Mouse (Mus musculus) kidney, adult 2 months (tissue): ENCODE results near the gene Angpt4. TPM values are rescaled to one million over a fixed set of nuclear protein-coding genes. Genes with fewer than 3 reads are reported as not detected.

ENCODE experiments used
- DNase-seq: peaks from one replicate; pipeline ENCODE4 v3.0.0; 2021
- H3K27ac ChIP-seq: fragments of 200-500 bp; 2 replicates; pipeline ENCODE4 v1.5.1; 2012; ENCODE audit warnings: low read depth, low read length, control low read depth, inconsistent platforms; ENCODE audit not compliant: insufficient read depth
- H3K27me3 ChIP-seq: fragments of 200-500 bp; replicated peaks from 2 replicates; pipeline ENCODE4 v1.6.1; 2012; ENCODE audit warnings: mild to moderate bottlenecking, moderate library complexity, low read length, inconsistent platforms; ENCODE audit not compliant: control insufficient read depth, insufficient read depth
- H3K36me3 ChIP-seq: fragments of 200-500 bp; 2 replicates; pipeline ENCODE4 v1.6.1; 2012; ENCODE audit warnings: mild to moderate bottlenecking, moderate library complexity, low read length, inconsistent platforms; ENCODE audit not compliant: control insufficient read depth, insufficient read depth
- H3K4me1 ChIP-seq: fragments of 200-500 bp; 2 replicates; pipeline ENCODE4 v1.6.1; 2011; ENCODE audit warnings: low read length; ENCODE audit not compliant: control insufficient read depth, insufficient read depth
- H3K4me3 ChIP-seq: fragments of 200-500 bp; 2 replicates; pipeline ENCODE4 v1.5.1; 2011; ENCODE audit warnings: mild to moderate bottlenecking, low read depth, low read length, control low read depth; ENCODE audit not compliant: insufficient read depth
- CTCF ChIP-seq: fragments of 200-500 bp; conservative IDR thresholded peaks from 2 replicates; pipeline ENCODE4 v1.5.1; 2011; ENCODE audit warnings: low read depth, mild to moderate bottlenecking, control low read depth, low read length, moderate library complexity, mixed read lengths; ENCODE audit not compliant: insufficient read depth, insufficient read length
- POLR2A ChIP-seq: fragments of 200-500 bp; IDR thresholded peaks from one replicate; pipeline ENCODE4 v1.6.1; 2011; ENCODE audit warnings: low read depth, low read length, control low read depth
- WGBS: fragments of 180-500 bp; shearing (Covaris S2); methylation state at CpG from one replicate; pipeline ENCODE4 v1.1.7; 2018; 5-methylcytosine and 5-hydroxymethylcytosine counted together
- polyA plus RNA-seq: library from polyadenylated mRNA; depleted of rRNA; stranded (reverse); fragments of >200 nt; gene quantifications from 2 replicates; pipeline ENCODE4 v1.2.3, GENCODE M21; 2012

Angpt4 gene
- polyA plus RNA-seq, 1 experiment: 0.81 TPM

DNA sequence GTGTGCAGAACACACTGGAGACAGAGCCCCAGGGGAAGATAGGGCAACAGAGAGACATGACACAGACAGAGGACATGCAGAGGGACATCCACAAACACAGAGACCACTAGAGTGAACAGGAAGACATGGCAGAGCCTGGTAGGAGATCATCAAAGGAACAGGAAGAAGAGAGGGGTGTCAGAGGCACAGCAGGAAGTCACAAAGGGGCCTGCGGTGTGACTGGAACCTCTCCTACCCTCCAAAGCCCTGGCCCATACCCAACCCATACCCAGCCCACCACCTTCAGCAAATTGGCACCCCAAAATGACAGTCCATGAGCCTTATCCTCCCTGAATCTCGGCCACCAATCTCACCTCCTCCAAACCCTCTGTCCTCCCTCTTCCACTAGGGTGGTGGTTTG, 33.1 kb downstream of the Angpt4 start:
- no peaks in the 10 kb centered on the region for H3K27me3 ChIP-seq
- TF ChIP-seq CTCF (no peak), POLR2A (no peak)
- H3K4me1 ChIP-seq: no peaks in the 10 kb centered on the region
- DNase-seq: no peak
- H3K4me3 ChIP-seq: no peak overlapping the region
- no peak overlapping the region for H3K27ac ChIP-seq
- whole genome bisulfite sequencing: 57% methylated on average over 2 of the region's 2 CpGs
- no peaks in the 10 kb centered on the region for H3K36me3 ChIP-seq

- no peak overlapping the region for H3K4me3 ChIP-seq
- H3K4me1 ChIP-seq: no peaks in the 10 kb centered on the region
- DNase-seq: no peak
- no peaks in the 10 kb centered on the region for H3K27me3 ChIP-seq
- no peaks in the 10 kb centered on the region for H3K36me3 ChIP-seq
- TF ChIP-seq POLR2A: no peak
- no peak for TF ChIP-seq CTCF
- no peak overlapping the region for H3K27ac ChIP-seq
- 97% methylated on average over 2 of the region's 2 CpGs for WGBS
Observed at GRCm38 (mm10) chr2:151947617-151948016, 36.6 kb downstream of the Angpt4 start.

DNA sequence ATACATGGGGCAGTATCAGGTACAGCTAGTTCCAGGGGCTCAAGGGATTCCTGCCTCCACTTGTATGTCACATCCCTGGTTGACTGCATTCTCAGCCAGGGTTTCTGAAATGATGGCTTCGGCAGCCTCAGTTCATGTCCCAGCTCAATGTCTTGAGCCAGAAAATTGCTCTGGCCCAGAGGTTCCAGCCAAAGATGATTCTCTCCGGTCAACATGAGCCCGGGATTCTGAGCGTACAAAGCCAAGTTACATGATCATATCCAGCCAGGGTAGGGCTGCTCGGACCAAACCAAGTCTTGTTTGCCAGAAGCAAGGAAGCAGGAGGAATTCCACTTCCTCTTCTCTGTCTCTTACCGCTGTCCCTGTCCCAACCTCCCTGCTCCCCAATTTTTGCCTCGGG, 37.3 kb downstream of the Angpt4 start:
- Histone ChIP-seq H3K36me3 (no peaks in the 10 kb centered on the region), H3K27me3 (no peaks in the 10 kb centered on the region), H3K4me3 (no peak overlapping the region), H3K4me1 (no peaks in the 10 kb centered on the region), H3K27ac (no peak overlapping the region)
- TF ChIP-seq CTCF (no peak), POLR2A (no peak)
- DNase-seq: no peak
- 79% methylated on average over 7 of the region's 7 CpGs for WGBS

DNA sequence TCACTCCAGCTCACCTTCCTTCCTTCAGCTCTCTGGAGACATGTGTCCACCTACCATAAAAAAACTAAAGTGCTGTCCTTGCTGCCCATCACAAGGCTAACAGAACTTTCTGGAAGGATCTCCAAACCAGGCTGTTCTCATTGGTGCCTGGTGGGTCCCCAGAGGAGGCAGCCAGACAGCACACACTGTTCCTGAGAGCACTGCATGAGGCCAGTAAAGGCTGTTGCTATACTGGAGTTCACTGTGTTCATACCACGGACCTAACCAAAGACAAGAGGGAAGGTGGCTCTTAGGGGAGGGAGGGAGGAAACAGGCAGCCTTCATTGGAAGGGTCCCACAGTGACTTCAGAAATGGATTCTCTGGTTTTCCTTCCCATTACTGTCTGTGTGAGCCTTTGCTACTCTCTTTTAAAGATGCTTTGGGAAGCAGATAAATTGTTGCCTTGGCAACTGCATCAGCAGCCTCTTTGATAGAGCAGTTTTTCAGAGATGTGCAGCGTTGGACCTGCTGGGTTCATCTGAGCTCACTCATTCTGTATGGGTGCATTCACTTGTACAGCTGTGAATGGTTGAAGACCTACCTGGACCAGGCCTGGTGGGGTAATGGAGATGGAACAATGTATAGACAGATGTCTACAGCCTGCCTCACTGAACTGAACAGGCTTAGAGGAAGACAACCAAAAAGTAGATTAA, 38.2 kb downstream of the Angpt4 start:
- Histone ChIP-seq H3K27ac (no peak overlapping the region), H3K4me3 (no peak overlapping the region), H3K36me3 (no peaks in the 10 kb centered on the region), H3K27me3 (no peaks in the 10 kb centered on the region), H3K4me1 (no peaks in the 10 kb centered on the region)
- no peak for DNase-seq
- TF ChIP-seq CTCF: no peak
- WGBS: 82% methylated on average over 2 of the region's 2 CpGs

DNA sequence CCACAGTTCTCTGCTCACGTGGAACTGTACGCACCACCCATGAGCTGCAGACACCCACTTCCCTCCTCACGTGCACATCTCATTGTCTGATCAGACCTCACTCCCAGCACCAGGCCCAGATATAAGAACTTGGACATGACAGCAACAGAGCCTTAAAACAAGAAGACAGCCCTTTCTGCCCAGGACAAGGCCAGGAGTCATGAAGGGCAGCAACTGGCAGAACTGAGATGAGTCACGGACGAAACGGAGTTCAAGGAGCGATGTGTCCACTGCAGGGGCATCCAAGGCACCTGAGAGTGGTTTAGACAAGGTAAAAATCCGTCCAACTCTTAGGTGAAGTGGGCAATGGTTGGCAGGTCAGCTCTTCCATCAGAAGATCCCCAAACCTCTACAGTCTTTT, 42.7 kb downstream of the Angpt4 start:
- no peak for DNase-seq
- 89% methylated on average over 8 of the region's 8 CpGs for WGBS
- no peak for TF ChIP-seq CTCF
- no peak for TF ChIP-seq POLR2A

DNA sequence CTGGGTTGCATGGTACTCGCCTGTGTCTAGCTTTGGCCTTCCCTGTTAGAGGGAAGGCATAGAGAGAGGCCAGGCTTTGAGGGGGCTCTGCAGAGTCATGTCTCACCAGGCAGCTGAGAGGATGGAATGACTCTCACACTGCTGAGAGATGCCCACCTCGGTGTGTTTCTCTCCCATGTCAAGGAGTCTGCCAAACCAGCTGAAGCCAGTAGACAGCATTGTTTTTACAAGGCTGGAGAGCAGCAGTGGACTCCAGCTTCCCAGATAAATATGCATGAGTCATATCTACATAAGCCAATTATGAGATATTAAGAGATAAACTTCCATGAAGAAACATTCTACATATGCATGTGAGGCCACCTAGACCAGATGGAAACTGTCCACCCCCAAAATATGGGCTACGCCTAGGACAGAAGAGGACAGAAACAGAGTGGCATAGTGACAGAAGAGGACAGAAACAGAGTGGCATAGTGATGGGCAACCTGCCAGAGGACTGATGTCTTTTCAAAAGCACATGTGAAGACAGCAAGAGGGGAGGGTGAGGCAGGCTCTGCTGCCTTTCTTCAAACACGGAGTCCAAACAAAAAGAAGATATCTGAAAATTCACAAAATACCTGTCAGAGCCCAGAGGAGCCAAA, 45.6 kb downstream of the Angpt4 start:
- no peaks in the 10 kb centered on the region for H3K4me1 ChIP-seq
- H3K27me3 ChIP-seq: no peaks in the 10 kb centered on the region
- H3K36me3 ChIP-seq: no peaks in the 10 kb centered on the region
- WGBS: 80% methylated on average over 4 of the region's 4 CpGs
- no peak for DNase-seq
- no peak overlapping the region for H3K27ac ChIP-seq
- H3K4me3 ChIP-seq: no peak overlapping the region
- TF ChIP-seq POLR2A (no peak), CTCF (no peak)

More for the DNA sequence above, 42.7 kb downstream of the Angpt4 start:
- no peak overlapping the region for H3K27ac ChIP-seq
- no peaks in the 10 kb centered on the region for H3K36me3 ChIP-seq
- no peak overlapping the region for H3K4me3 ChIP-seq
- no peaks in the 10 kb centered on the region for H3K4me1 ChIP-seq
- no peaks in the 10 kb centered on the region for H3K27me3 ChIP-seq

GRCm38 (mm10) chr2:151959274-151959673, 48.3 kb downstream of the Angpt4 start:
- Histone ChIP-seq H3K36me3 (no peaks in the 10 kb centered on the region), H3K27ac (no peak overlapping the region), H3K27me3 (no peaks in the 10 kb centered on the region), H3K4me3 (no peak overlapping the region), H3K4me1 (0 out of 2 replicates have a peak, but pooled peaks cover 2% of the 10 kb centered on the region)
- 39% methylated on average over 5 of the region's 5 CpGs for WGBS
- TF ChIP-seq POLR2A: no peak
- no peak for TF ChIP-seq CTCF
- no peak for DNase-seq
